Mouse (Mus musculus) limb, embryonic 14.5 days (tissue): ENCODE measurements around the gene Inpp5d. TPM values are rescaled to one million over a fixed set of nuclear protein-coding genes. Genes with fewer than 3 reads are reported as not detected.

Experiments
- ATAC-seq: fragments of 200-750 bp; cut with Nextera tagmentation; 2 replicates; pipeline ENCODE4 v1.8.0; 2017; ENCODE audit warnings: low read depth, moderate number of reproducible peaks, moderate TSS enrichment; ENCODE audit not compliant: low FRiP score
- DNase-seq: peaks from one replicate; pipeline ENCODE4 v3.0.0-alpha.2; 2015; ENCODE audit warnings: low spot score
- H3K27ac ChIP-seq: fragments of 300-500 bp; sonication (generic); replicated peaks from 2 replicates; pipeline ENCODE4 v1.5.1; 2014; ENCODE audit warnings: low read depth, mild to moderate bottlenecking, low read length, moderate library complexity, mixed read lengths
- H3K27me3 ChIP-seq: fragments of 300-500 bp; sonication (generic); 2 replicates; pipeline ENCODE4 v1.6.1; 2014; ENCODE audit warnings: low read length, mixed read lengths; ENCODE audit not compliant: control insufficient read depth, insufficient read depth
- H3K36me3 ChIP-seq: fragments of 300-500 bp; sonication (generic); 2 replicates; pipeline ENCODE4 v1.6.1; 2014; ENCODE audit warnings: mild to moderate bottlenecking, low read length, moderate library complexity, mixed read lengths; ENCODE audit not compliant: control insufficient read depth, insufficient read depth
- H3K4me1 ChIP-seq: fragments of 300-500 bp; sonication (generic); 2 replicates; pipeline ENCODE4 v1.6.1; 2014; ENCODE audit warnings: antibody characterized with exemption, low read length, mixed read lengths; ENCODE audit not compliant: control insufficient read depth, insufficient read depth
- H3K4me2 ChIP-seq: fragments of 300-500 bp; sonication (generic); replicated peaks from 2 replicates; pipeline ENCODE4 v1.6.1; 2014; ENCODE audit warnings: low read depth, mild to moderate bottlenecking, low read length, moderate library complexity; ENCODE audit not compliant: severe bottlenecking
- H3K4me3 ChIP-seq: fragments of 300-500 bp; sonication (generic); replicated peaks from 2 replicates; pipeline ENCODE4 v1.5.1; 2014; ENCODE audit warnings: low read length
- H3K9ac ChIP-seq: fragments of 300-500 bp; sonication (generic); 2 replicates; pipeline ENCODE4 v1.6.1; 2014; ENCODE audit warnings: mild to moderate bottlenecking, low read depth, low read length, moderate library complexity; ENCODE audit not compliant: severe bottlenecking
- H3K9me3 ChIP-seq: fragments of 300-500 bp; sonication (generic); 2 replicates; pipeline ENCODE4 v1.6.1; 2016; ENCODE audit warnings: low read length; ENCODE audit not compliant: control insufficient read depth
- POLR2A ChIP-seq: fragments of 200-500 bp; IDR thresholded peaks from 2 replicates; pipeline ENCODE4 v1.8.0; 2012; ENCODE audit warnings: inconsistent platforms, mild to moderate bottlenecking, moderate library complexity, borderline replicate concordance; ENCODE audit not compliant: insufficient read depth, insufficient read length; ENCODE audit errors: extremely low read depth
- WGBS: fragments of 180-500 bp; shearing (Covaris S2); extraction: QIAGEN DNeasy Blood & Tissue Kit; methylation state at CpG from one replicate; pipeline ENCODE4 v1.1.7; 2014; 5-methylcytosine and 5-hydroxymethylcytosine counted together
- polyA plus RNA-seq, 2 experiments: library from polyadenylated mRNA; depleted of rRNA in 1 of 2; stranded (reverse) in 1 of 2; unstranded in 1 of 2; fragments of >200 nt; fragmentation: Nextera tagmentation in 1 of 2; extraction: Ambion mirVana in 1 of 2; gene quantifications; 2 replicates each; pipeline versions ENCODE4 v1.2.1 to v1.2.3; 2012 to 2014

The Inpp5d gene
- polyA plus RNA-seq, 2 experiments = 5.9 to 9.7 TPM

GRCm38 (mm10) chr1:87631584-87631983 lies 11.5 kb downstream of the Inpp5d start:
- WGBS = 77% methylated on average over 10 of the region's 10 CpGs
- Histone ChIP-seq H3K4me3 (no peak overlapping the region), H3K36me3 (no peaks in the 10 kb centered on the region), H3K9ac (no peak overlapping the region), H3K27ac (no peak overlapping the region), H3K9me3 (no peaks in the 10 kb centered on the region), H3K4me1 (no peaks in the 10 kb centered on the region), H3K27me3 (no peaks in the 10 kb centered on the region), H3K4me2 (no peak overlapping the region)
- DNase-seq = no peak
- no peak for TF ChIP-seq POLR2A
- no peak for ATAC-seq

DNA sequence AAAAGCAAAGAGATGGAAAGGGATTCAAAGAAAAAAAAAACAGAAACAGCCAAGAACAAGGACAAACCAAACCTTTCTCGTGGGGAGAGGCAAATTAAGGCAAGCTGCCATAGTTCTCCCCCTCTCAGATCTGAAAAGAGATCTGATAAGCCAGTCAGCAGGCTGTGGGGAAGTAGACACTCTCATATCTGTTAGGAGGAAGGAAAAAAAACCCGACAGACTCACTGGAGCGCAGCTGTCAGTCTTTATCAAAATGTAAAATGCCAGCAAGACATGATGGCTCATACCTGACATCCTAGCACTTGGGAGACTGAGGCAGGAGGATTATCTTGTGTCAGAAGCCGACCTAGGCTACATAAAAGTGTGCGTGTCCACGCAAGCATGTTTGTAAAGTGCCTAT lies 12.1 kb downstream of the Inpp5d start:
- Histone ChIP-seq H3K4me1 (no peaks in the 10 kb centered on the region), H3K4me3 (no peak overlapping the region), H3K9ac (no peak overlapping the region), H3K36me3 (no peaks in the 10 kb centered on the region), H3K4me2 (no peak overlapping the region), H3K27me3 (no peaks in the 10 kb centered on the region), H3K27ac (no peak overlapping the region), H3K9me3 (no peaks in the 10 kb centered on the region)
- WGBS = 73% methylated on average over 6 of the region's 6 CpGs
- ATAC-seq (no peak), DNase-seq (no peak)
- no peak for TF ChIP-seq POLR2A

DNA sequence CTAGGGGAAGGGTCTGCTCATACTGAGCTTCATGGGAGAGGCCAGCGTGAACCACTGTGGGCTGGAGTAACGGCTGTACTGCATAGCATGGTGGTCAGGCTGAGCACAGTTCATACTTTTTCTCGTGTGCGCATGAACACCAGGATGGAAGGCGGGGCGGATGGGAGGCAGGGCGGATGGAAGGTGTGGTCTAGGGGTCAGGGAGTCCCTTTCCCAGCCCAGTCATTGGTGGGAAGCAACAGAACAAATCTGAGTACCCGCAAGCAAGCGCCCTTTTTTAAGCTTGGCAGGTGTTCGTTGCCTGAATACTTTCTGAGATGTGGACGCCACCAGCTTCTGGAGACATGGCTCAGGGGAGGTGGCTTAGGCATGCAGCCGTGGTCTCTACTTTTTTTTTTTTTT lies 16.6 kb downstream of the Inpp5d start:
- no peaks in the 10 kb centered on the region for H3K36me3 ChIP-seq
- H3K9me3 ChIP-seq = no peaks in the 10 kb centered on the region
- TF ChIP-seq POLR2A = no peak
- WGBS = 84% methylated on average over 12 of the region's 12 CpGs
- no peaks in the 10 kb centered on the region for H3K27me3 ChIP-seq
- H3K4me2 ChIP-seq = no peak overlapping the region
- H3K9ac ChIP-seq = no peak overlapping the region
- no peaks in the 10 kb centered on the region for H3K4me1 ChIP-seq
- ATAC-seq (no peak), DNase-seq (no peak)
- H3K4me3 ChIP-seq = no peak overlapping the region
- no peak overlapping the region for H3K27ac ChIP-seq

GRCm38 (mm10) chr1:87637121-87637877 lies 17.2 kb downstream of the Inpp5d start:
- no peaks in the 10 kb centered on the region for H3K27me3 ChIP-seq
- H3K4me1 ChIP-seq = no peaks in the 10 kb centered on the region
- H3K4me3 ChIP-seq = no peak overlapping the region
- WGBS = 91% methylated on average over 4 of the region's 4 CpGs
- DNase-seq = no peak
- no peak overlapping the region for H3K4me2 ChIP-seq
- H3K9me3 ChIP-seq = no peaks in the 10 kb centered on the region
- TF ChIP-seq POLR2A = no peak
- no peaks in the 10 kb centered on the region for H3K36me3 ChIP-seq
- ATAC-seq = no peak
- H3K9ac ChIP-seq = no peak overlapping the region
- H3K27ac ChIP-seq = no peak overlapping the region

- Histone ChIP-seq H3K9ac (no peak overlapping the region), H3K36me3 (no peaks in the 10 kb centered on the region), H3K4me2 (no peak overlapping the region), H3K4me1 (no peaks in the 10 kb centered on the region), H3K27me3 (no peaks in the 10 kb centered on the region), H3K27ac (no peak overlapping the region), H3K4me3 (no peak overlapping the region), H3K9me3 (no peaks in the 10 kb centered on the region)
- no peak for TF ChIP-seq POLR2A
- DNase-seq (no peak), ATAC-seq (no peak)
- WGBS = 81% methylated on average over 4 of the region's 4 CpGs
Measured at GRCm38 (mm10) chr1:87637878-87638600, 17.9 kb downstream of the Inpp5d start.
